Mouse (Mus musculus) layer of hippocampus, postnatal 36 days (tissue): Measurements from ENCODE around the gene Ctf2. TPM values are rescaled to one million over a fixed set of nuclear protein-coding genes. Genes with fewer than 3 reads are reported as not detected.

Experiments
- DNase-seq, 2 experiments: peaks; one replicate each; pipeline ENCODE4 v3.0.0; 2022
- microRNA-seq, 2 experiments: library from miRNA; unstranded; fragments of <30 nt; microRNA quantifications; one replicate each; pipeline ENCODE4 v1.2.0; 2021
- total RNA-seq, 2 experiments: library from RNA; stranded (reverse); gene quantifications; 2 replicates each; pipeline ENCODE4 v1.2.3; 2021

Gene Ctf2
- total RNA-seq, 2 experiments from 2014 or later = not detected

- DNase-seq = no peak
Measured at GRCm38 (mm10) chr7:127685304-127686018, 46.5 kb downstream of the Ctf2 start.

- DNase-seq = no peak
Measured at GRCm38 (mm10) chr7:127681888-127682553, 49.9 kb downstream of the Ctf2 start.

- no peak for DNase-seq
Measured at GRCm38 (mm10) chr7:127680541-127680940, 51.4 kb downstream of the Ctf2 start.

GRCm38 (mm10) chr7:127678811-127679210 is 53.2 kb downstream of the Ctf2 start:
- no peak for DNase-seq

- DNase-seq = no peak
Measured at GRCm38 (mm10) chr7:127677609-127678008, 54.4 kb downstream of the Ctf2 start.

- no peak for DNase-seq
Measured at GRCm38 (mm10) chr7:127677077-127677476, 54.9 kb downstream of the Ctf2 start.

- no peak for DNase-seq
Measured at GRCm38 (mm10) chr7:127675391-127675811, 56.6 kb downstream of the Ctf2 start.

GRCm38 (mm10) chr7:127674977-127675376 is 57.0 kb downstream of the Ctf2 start:
- DNase-seq = peak; percentile 80 to 86

- no peak for DNase-seq
Measured at GRCm38 (mm10) chr7:127672776-127673175, 59.2 kb downstream of the Ctf2 start.

- no peak for DNase-seq
Measured at GRCm38 (mm10) chr7:127671880-127672774, 59.8 kb downstream of the Ctf2 start.

Small RNAs within 50 kb of the gene (microRNA-seq; reads per million reads assigned to microRNA genes)
- gene Mir762 = 0 reads per million in 2 experiments

Other genes starting within 250 kb of the Ctf2 start
- 100 to 1,000 TPM; 102 to 114 TPM for gene Srcap, start 220.2 kb downstream of the Ctf2 start, total RNA-seq
- 10 to 100 TPM in 1 of 2 experiments, 1 to 10 TPM in 1; 9.8 to 12.2 TPM for gene Gm42715, start 212.6 kb downstream of the Ctf2 start, total RNA-seq
- gene Tmem265, start 170.8 kb downstream of the Ctf2 start, total RNA-seq = 1 to 10 TPM in 1 of 2 experiments, under 1 TPM in 1; 0.38 to 1.2 TPM
- 10 to 100 TPM; 86.3 to 95.5 TPM for gene Phkg2, start 158.8 kb downstream of the Ctf2 start, total RNA-seq
- gene Ccdc189, start 143.6 kb downstream of the Ctf2 start, total RNA-seq = 1 to 10 TPM; 8.4 to 8.6 TPM
- 10 to 100 TPM; 64.2 to 66.7 TPM for gene Rnf40, start 143.4 kb downstream of the Ctf2 start, total RNA-seq
- gene Zfp629, start 116.4 kb downstream of the Ctf2 start, total RNA-seq = 10 to 100 TPM; 23.9 to 24.2 TPM
- 10 to 100 TPM; 23.1 to 25.8 TPM for gene Bcl7c, start 23.2 kb downstream of the Ctf2 start, total RNA-seq
- gene Ctf1, start 19.4 kb downstream of the Ctf2 start, total RNA-seq = 1 to 10 TPM; 2.1 to 2.4 TPM
- gene Fbxl19, start 12.4 kb upstream of the Ctf2 start, total RNA-seq = 10 to 100 TPM; 63.5 to 65.2 TPM
- gene Orai3, start 37.6 kb upstream of the Ctf2 start, total RNA-seq = 10 to 100 TPM; 31.1 to 32.6 TPM
- 10 to 100 TPM; 46.2 to 46.9 TPM for gene Setd1a, start 44.5 kb upstream of the Ctf2 start, total RNA-seq
- 1 to 10 TPM; 2.4 to 2.9 TPM for gene Gm49388, start 53.4 kb upstream of the Ctf2 start, total RNA-seq
- gene Hsd3b7, start 68.4 kb upstream of the Ctf2 start, total RNA-seq = 1 to 10 TPM; 8.3 to 8.6 TPM
- gene Stx4a, start 92.1 kb upstream of the Ctf2 start, total RNA-seq = 10 to 100 TPM; 64.3 to 64.7 TPM
- gene Stx1b, start 92.4 kb upstream of the Ctf2 start, total RNA-seq = 100 to 1,000 TPM; 342 to 346 TPM
- 10 to 100 TPM; 33.2 to 36.3 TPM for gene Zfp646, start 144.1 kb upstream of the Ctf2 start, total RNA-seq
- 10 to 100 TPM; 24.5 to 25.5 TPM for gene Zfp668, start 144.7 kb upstream of the Ctf2 start, total RNA-seq
- 1 to 10 TPM; 3.7 to 4.0 TPM for gene Prss53, start 158.8 kb upstream of the Ctf2 start, total RNA-seq
- gene Gm21974, start 163.3 kb upstream of the Ctf2 start, total RNA-seq = not detected
- 10 to 100 TPM; 24.0 to 25.0 TPM for gene Vkorc1, start 163.5 kb upstream of the Ctf2 start, total RNA-seq
- 10 to 100 TPM; 35.7 to 41.6 TPM for gene Bckdk, start 171.9 kb upstream of the Ctf2 start, total RNA-seq
- 10 to 100 TPM; 33.8 to 36.2 TPM for gene Kat8, start 180.3 kb upstream of the Ctf2 start, total RNA-seq
- gene Prss8, start 197.9 kb upstream of the Ctf2 start, total RNA-seq = under 1 TPM; 0.68 to 0.80 TPM
- 10 to 100 TPM; 11.0 to 11.6 TPM for gene Prss36, start 214.6 kb upstream of the Ctf2 start, total RNA-seq
- 100 to 1,000 TPM; 301 to 325 TPM for gene Fus, start 235.3 kb upstream of the Ctf2 start, total RNA-seq